Mouse (Mus musculus) brain, embryonic 14.5 days (tissue): ENCODE data around the gene Tnk2. TPM values are rescaled to one million over a fixed set of nuclear protein-coding genes. Genes with fewer than 3 reads are reported as not detected.

Experiments used
- DNase-seq: peaks from one replicate; pipeline ENCODE4 v3.0.0-alpha.2; 2011; ENCODE audit warnings: low read depth
- CTCF ChIP-seq: fragments of 200-500 bp; IDR thresholded peaks from 2 replicates; pipeline ENCODE4 v1.5.1; 2012; ENCODE audit warnings: inconsistent platforms, mild to moderate bottlenecking, moderate library complexity, borderline replicate concordance; ENCODE audit not compliant: insufficient read depth, insufficient read length; ENCODE audit errors: extremely low read depth
- POLR2A ChIP-seq: fragments of 200-500 bp; IDR thresholded peaks from 2 replicates; pipeline ENCODE4 v1.6.1; 2012; ENCODE audit warnings: mild to moderate bottlenecking, inconsistent platforms, borderline replicate concordance; ENCODE audit not compliant: poor library complexity, insufficient read depth, insufficient read length, severe bottlenecking; ENCODE audit errors: extremely low read depth
- polyA plus RNA-seq: library from polyadenylated mRNA; depleted of rRNA; stranded (reverse); fragments of >200 nt; gene quantifications from 2 replicates; pipeline ENCODE4 v1.2.3, GENCODE M21; 2012

Gene Tnk2
- polyA plus RNA-seq, 1 experiment: 127 TPM

DNA sequence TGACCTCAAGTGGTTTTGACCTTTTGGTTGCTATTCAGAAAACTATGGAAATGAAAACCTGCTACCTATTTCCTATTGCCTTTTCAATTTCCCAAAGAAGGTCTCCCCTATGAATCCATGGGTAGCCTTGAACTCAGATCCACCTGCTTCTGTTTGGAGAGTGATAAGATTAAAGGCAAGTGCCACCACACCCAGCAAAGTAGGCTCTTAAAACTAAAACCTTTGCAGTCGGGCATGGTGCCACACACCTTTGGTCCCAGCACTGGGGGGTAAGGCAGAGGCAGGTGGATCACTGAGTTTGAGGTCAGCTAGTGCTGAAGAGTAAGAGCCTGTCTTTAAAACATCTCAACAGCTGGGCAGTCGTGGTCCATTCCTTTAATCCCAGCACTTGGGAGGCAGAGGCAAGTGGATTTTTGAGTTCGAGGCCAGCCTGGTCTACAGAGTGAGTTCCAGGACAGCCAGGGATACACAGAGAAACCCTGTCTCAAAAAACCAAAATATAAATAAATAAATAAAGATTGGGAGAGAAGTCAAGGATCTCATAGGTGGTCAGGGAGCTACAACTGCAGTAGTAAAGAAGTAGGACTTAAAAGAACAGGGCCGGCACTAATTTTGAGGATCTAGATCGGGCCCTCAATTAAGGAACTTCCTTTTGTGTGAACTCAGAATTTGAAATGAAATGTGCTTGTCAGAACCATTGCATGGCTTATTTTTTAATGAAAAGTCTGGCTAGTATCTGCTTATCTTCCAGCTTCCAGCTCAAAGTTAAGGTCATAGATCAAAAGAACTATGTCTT is 33.0 kb upstream of the Tnk2 start:
- no peak for DNase-seq
- no peak for TF ChIP-seq POLR2A
- no peak for TF ChIP-seq CTCF

DNA sequence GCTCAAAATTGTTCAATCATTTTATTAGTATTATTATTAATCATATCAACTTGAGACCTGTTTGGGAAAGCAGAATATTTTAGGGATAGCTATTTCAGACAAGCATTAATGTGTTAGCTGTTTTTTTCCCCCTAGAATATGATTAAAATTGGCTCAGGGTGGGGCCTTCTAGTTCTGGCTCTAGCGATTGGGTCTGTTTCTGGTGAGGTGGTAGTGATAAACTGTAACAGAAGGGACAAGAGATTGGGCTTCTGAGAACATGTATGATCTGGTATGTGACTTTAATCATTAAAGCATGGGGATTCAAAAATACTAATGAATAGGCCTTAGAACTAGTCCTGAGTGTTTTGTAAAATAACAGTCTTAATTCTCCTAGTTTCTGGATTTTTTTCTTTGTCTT is 31.6 kb upstream of the Tnk2 start:
- DNase-seq: no peak
- TF ChIP-seq POLR2A (no peak), CTCF (no peak)

DNA sequence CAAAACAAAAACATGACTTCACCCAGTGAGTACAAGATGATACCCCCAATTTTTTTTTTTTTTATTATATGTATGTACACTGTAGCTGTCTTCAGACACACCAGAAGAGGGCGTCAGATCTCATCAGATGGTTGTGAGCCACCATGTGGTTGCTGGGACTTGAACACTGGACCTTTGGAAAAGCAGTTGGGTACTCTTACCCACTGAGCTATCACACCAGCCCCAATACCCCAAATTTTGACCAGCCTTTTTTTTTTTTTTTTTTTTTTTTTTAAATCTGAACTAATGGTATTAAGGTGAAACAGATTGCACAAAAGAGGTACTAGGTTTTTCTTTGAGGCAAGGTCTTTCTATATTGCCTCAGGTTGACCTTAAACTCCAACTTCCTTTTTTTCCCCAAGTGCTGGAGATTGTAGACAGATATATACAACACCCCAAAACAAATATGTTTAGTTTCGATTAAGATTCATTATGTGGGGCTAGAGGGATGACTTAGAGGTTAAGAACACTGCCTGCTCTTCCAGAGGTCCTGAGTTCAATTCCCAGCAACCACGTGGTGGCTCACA is 30.3 kb upstream of the Tnk2 start:
- no peak for TF ChIP-seq CTCF
- no peak for TF ChIP-seq POLR2A
- DNase-seq: no peak

DNA sequence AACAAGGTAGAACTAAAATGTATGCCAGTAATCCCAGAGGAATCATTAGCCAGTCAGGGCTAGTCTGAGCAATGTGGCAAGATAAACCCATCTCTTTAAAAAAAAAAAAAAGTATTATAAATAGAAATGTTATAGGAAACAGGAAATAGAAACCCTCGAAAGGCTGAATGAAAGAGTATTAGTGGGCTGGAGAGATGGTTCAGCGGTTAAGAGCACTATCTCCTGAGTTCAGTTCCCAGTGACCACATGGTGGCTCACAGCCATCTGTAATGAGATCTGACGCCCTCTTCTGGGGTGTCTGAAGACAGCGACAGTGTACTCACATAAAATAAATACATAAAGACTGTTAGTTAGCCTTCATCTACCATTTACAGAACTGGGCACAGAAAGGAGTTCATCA is 29.6 kb upstream of the Tnk2 start:
- no peak for DNase-seq
- no peak for TF ChIP-seq POLR2A
- 0 out of 2 replicates have a peak, but pooled peaks have one; percentile 4 for TF ChIP-seq CTCF

DNA sequence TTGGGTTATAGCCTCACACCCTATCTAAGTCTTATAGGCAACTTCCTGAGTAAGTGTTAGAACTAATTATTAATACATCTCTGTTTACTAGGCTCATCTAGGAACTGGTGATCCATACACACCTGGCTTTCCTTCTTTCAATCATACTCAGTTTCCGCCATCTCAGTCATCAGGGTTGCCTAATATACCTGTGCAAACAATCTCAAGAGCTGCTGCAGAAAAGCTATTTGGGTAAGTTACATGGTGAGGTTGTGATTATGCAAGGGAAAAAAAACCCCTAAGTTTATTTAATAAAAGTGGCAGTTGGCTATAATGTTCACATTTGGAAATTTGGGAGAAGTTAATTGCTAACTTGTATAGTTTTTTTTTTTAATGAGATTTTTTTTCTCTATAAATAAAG is 24.7 kb upstream of the Tnk2 start:
- DNase-seq: no peak
- TF ChIP-seq POLR2A (no peak), CTCF (no peak)

DNA sequence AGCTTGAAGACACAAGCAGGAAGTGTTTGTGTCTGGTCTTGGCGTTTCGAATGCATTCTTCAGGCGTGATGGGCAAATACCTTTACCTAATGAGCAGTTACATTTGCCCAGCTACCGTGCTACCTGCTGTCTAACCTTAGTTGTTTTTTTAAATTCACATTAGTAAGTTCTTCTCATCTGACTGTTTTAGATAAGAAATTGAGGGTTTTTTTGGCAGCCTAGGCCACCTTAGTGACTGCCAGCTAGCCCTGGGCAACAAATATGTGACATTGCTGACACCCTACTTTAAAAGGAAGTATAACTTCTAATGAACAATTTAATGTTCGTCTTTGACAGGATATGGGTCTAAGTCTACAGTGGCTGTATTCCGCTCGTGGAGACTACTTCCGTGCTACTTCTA is 15.5 kb upstream of the Tnk2 start:
- DNase-seq: no peak
- TF ChIP-seq CTCF: no peak
- no peak for TF ChIP-seq POLR2A

DNA sequence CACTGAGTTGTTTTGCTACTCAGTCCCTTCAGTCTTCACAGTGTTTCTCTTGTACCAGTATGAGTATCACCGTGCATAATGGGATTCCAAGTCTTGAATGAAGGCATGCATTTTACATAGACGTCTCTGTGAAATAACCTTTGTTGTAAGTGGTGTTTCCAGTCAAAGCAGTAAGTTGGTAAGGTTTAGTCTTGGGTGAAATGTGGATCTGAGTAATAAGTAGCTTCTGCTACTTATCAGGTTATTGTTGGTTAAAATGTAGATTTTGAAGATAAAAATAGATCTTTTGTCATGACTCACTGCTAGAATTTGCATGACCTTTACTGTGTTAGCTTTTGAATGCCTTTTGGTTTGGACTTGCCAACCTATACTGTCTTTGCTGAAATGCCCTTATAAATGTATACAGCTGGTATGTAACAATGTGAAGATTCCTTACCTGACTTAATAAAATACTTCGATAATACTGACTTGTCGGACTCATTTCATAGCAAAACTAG is 11.3 kb upstream of the Tnk2 start:
- DNase-seq: no peak

DNA sequence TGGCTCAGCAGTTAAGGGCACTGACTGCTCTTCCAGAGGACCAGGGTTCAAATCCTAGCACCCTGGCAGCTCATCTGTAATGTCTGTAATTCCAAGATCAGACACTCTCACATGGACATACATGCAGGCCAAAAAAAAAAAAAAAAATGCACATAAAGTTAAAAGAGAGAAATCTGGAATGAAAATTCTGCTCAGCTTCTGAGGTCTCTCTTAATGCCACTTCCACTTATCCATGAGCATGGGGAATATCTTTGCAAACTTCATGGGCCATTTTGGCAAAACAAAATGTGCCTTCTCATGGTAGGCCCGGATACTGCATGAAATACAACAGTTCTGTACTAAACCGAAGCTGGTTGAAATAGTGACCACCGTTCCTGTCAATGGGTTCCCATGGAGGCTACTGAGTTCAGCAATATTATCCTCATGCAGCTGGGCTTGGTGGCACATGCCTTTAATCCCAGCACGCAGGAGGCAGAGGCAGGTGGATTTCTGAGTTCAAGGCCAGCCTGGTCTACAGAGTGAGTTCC is 10.1 kb upstream of the Tnk2 start:
- TF ChIP-seq POLR2A (no peak), CTCF (no peak)
- DNase-seq: no peak

More for the DNA sequence above, 11.3 kb upstream of the Tnk2 start:
- TF ChIP-seq POLR2A (no peak), CTCF (no peak)

DNA sequence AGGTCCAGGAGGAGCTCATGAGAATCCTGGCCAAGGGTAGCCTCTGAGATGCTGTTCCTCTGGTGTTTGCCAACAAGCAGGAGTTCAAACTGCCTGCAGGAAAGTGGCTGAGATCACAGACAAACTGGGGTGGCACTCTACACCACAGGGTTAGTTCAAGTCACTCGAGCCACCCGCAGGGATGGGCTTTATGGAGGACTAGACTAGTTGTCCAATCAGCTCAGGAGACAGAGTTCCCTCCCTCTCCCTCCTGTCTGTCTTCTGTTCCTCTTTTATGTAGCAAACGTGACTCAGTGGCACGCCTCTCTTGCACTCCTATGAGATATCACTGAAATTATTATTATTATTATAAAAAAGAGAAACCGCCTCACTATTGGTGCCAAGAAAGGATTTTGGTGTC is 9.5 kb upstream of the Tnk2 start:
- TF ChIP-seq POLR2A: no peak
- no peak for TF ChIP-seq CTCF
- DNase-seq: no peak

DNA sequence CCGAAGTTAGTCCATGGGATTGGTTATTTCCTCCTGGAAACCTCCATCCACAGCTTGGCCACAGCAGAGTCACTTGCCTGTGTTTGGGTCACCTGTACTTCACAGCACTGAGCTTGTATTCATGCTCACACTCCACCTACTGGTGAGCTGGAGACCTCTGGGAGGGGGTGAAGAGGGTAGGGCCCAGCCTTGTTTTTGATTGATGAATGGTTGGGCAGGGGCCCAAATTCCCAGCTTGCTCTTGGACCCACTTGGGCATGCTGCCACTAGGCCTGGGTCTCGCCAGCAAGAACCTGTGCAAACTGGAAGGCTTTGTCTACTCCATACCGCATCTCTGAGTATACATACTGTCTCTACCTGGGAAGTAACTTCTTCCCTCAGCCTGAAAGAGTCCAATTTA is 8.4 kb upstream of the Tnk2 start:
- DNase-seq: peak; percentile 86

DNA sequence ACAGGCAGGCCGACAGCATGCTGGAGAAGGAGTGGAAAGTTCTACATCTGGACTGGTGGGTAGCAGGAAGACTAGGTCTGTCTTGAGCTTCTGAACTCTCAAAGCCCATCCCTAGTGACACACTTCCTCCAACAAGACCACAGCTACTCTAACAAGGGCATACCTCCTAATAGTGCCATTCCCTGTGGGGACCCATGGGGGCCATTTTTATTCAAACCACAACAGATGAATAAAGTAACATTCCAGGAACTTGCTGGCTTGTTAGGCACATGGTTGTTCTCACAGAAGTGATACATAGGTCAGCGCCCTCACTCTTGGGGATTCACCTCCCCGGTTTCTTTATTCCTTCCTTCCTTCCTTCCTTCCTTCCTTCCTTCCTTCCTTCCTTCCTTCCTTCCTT is 7.3 kb upstream of the Tnk2 start:
- TF ChIP-seq POLR2A: no peak
- TF ChIP-seq CTCF: no peak
- no peak for DNase-seq

More for the DNA sequence above, 8.4 kb upstream of the Tnk2 start:
- peak; percentile 31; the same call in 1 of the 2 replicates for TF ChIP-seq CTCF
- TF ChIP-seq POLR2A: no peak

DNA sequence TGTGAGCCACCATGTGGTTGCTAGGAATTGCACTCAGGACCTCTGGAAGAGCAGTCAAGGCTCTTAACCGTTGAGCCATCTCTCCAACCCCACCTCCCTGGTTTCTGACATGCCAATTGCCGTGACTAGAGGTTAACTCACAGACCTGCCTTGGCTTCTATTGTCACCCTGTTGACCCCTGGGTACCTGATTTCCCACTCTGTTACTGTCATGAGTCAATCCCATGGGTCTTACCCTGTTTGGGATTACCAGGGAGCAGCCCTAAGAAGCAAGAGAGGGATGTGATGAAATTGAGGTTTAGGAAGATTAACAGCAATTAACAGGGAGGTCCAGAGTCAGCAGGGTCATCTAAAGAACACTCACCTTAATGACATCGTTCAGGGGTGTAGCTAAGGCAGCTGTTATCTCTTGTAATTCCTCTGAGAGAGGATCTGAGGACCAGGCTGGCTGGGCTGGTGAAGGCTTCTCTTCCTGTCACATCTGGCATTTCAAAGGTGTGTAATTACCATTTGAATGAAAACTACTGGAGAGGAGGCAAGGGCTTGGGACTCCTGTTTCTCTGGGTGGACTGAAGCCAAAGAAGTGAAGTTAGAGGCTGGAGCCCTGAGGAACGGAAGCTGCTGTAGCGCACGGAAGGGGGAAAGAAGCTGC is 6.7 kb upstream of the Tnk2 start:
- TF ChIP-seq CTCF: no peak
- no peak for TF ChIP-seq POLR2A
- no peak for DNase-seq

DNA sequence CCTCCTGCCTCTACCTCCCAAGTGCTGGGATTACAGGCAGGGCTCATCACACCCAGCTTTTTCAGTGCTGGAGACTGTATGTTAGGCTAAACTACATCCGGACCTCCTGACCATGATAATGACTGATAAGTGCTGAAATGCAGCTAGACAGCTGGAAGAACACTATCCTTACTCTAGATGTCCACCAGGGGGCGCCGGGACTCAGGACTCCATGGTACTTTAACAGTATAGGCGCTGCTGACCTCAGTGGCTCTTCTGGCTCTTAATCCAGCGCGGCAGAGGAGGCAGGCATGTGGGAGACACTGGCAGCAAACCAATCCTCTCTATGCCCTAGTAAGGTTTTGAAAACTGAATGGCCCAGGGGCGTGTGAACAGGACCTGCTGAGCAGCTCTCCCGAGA is 5.2 kb upstream of the Tnk2 start:
- DNase-seq: peak; percentile 91

More for the DNA sequence above, 5.2 kb upstream of the Tnk2 start:
- TF ChIP-seq CTCF (peak; percentile 81), POLR2A (no peak)
